8 mouse cellular contexts compared by ENCODE assay signal in the genomic region with DNA sequence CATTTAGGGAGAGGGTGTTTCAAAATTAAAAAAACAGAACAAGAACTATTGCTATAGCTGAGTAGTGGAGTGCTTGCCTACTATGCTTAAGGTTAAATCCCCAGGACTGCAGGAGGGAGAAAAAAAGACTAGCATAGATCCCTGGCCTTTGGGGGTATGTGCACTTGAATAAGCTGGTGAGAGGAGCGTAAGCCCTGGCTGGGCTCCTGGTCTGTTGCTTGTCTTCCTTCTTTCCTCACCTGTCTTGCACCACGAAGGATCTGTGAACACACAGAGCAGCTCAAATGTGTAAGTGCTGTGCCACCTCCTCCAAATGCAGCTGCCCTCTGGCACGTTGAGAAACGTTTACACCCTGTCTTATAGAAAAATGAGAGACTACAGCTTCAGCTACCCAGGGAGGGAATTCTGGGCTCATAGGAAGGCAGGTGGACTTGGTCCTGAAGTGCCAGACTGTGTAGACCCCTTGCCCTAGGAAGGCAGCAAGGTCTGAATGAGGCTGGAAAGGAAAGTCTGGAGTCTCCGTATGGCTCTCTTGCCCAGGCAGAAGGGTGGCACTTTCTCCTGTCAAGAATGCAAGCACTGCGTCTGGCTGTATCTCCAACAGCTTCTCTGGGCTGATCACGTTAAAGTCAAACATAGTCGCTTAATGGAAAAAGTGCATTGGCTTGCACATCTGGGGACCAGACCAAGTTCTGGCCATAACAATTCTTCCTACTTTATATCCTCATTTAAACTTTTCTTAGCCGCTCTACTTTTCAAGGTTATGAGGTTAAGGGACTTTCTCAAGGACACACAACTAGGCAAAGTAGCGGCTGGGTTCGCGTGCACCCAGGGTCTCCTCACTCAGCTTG. TPM values are rescaled to one million over a fixed set of nuclear protein-coding genes. Genes with fewer than 3 reads are reported as not detected.
DNase-seq lines count a peak whose midpoint lies in the region; ATAC-seq and TF ChIP-seq lines count a peak whose summit lies in the region.

No protein-coding gene starts in this region.

- H3K27ac ChIP-seq in testis, adult 2 months (ENCODE audit: control insufficient read depth, insufficient read depth, low read depth, low read length), result peak overlapping the region; percentile 7; the same call in 1 of the 2 replicates
- H3K27ac ChIP-seq in hindbrain, embryonic 10.5 days, result peak overlapping the region; percentile 95
- peak overlapping the region; percentile 29 for H3K27ac ChIP-seq in liver, embryonic 15.5 days (replicated peaks)

- TF ChIP-seq CTCF in testis, adult 2 months (IDR thresholded peaks at IDR 0.05; ENCODE audit: control insufficient read depth, insufficient read depth, insufficient replicate concordance, low read depth, low read length), result no peak

- ATAC-seq in cerebellum, adult (ENCODE audit: insufficient number of reproducible peaks, low FRiP score, low TSS enrichment), result no peak
- no peak for ATAC-seq in liver, embryonic 15.5 days (ENCODE audit: insufficient read depth)

- H3K36me3 ChIP-seq in testis, adult 2 months (ENCODE audit: control insufficient read depth, insufficient read depth, low read length), result no peaks in the 10 kb centered on the region
- H3K36me3 ChIP-seq in hindbrain, embryonic 10.5 days, result no peaks in the 10 kb centered on the region
- no peaks in the 10 kb centered on the region for H3K36me3 ChIP-seq in liver, embryonic 15.5 days (replicated peaks)

- H3K27me3 ChIP-seq in testis, adult 2 months (ENCODE audit: control insufficient read depth, insufficient read depth, low read length), result no peaks in the 10 kb centered on the region
- H3K27me3 ChIP-seq in hindbrain, embryonic 10.5 days (ENCODE audit: insufficient read depth, poor library complexity, severe bottlenecking), result no peaks in the 10 kb centered on the region; the same call in 1 of the 2 replicates
- H3K27me3 ChIP-seq in liver, embryonic 15.5 days, result no peaks in the 10 kb centered on the region

- peak overlapping the region; percentile 94 for H3K4me2 ChIP-seq in liver, embryonic 15.5 days

- peak overlapping the region; percentile 88 for H3K9ac ChIP-seq in liver, embryonic 15.5 days

- TF ChIP-seq POLR2A in testis, adult 2 months (IDR thresholded peaks at IDR 0.05; ENCODE audit: control insufficient read depth, low read depth, low read length), result no peak

- 18% methylated on average over 12 of the region's 12 CpGs for WGBS in hindbrain, embryonic 10.5 days
- 31% methylated on average over 12 of the region's 12 CpGs for WGBS in liver, embryonic 15.5 days (ENCODE audit: insufficient replicate concordance)

- H3K4me3 ChIP-seq in testis, adult 2 months (ENCODE audit: control insufficient read depth, low read depth, low read length), result peak overlapping the region; percentile 92
- H3K4me3 ChIP-seq in hindbrain, embryonic 10.5 days, result peak overlapping the region; percentile 97
- peak overlapping the region; percentile 85 for H3K4me3 ChIP-seq in liver, embryonic 15.5 days (replicated peaks)

- peak; percentile 21 for DNase-seq in cerebellum, adult 8-10 months
- no peak for DNase-seq in testis, postnatal 14 days (ENCODE audit: low spot score)
- no peak for DNase-seq in hindbrain, embryonic 10.5 days (ENCODE audit: low spot score)
- no peak for DNase-seq in urinary bladder, postnatal 25 days (ENCODE audit: low spot score)
- DNase-seq in right cerebral cortex, postnatal 4 days, result no peak

- H3K4me1 ChIP-seq in testis, adult 2 months (ENCODE audit: control insufficient read depth, insufficient read depth, low read length), result peaks cover 7% of the 10 kb centered on the region
- peaks cover 27% of the 10 kb centered on the region for H3K4me1 ChIP-seq in hindbrain, embryonic 10.5 days (replicated peaks)
- peaks cover 33% of the 10 kb centered on the region for H3K4me1 ChIP-seq in liver, embryonic 15.5 days (replicated peaks)

- H3K9me3 ChIP-seq in hindbrain, embryonic 10.5 days, result no peaks in the 10 kb centered on the region
- H3K9me3 ChIP-seq in liver, embryonic 15.5 days (replicated peaks), result no peaks in the 10 kb centered on the region

RNA-seq across cellular contexts. Expression of a gene that starts 0.7 kb away (rescaled TPM):
- polyA plus RNA-seq in testis, adult 2 months (2012; rRNA removed), result 2.8 and 3.4 TPM in 2 replicates
- 32.5 and 41.7 TPM in 2 replicates for polyA plus RNA-seq in hindbrain, embryonic 10.5 days (2016; fragmentation: Nextera tagmentation; extraction: Ambion mirVana)
- polyA plus RNA-seq in liver, embryonic 15.5 days (2015; fragmentation: Nextera tagmentation; extraction: Ambion mirVana), result 13.0 and 13.1 TPM in 2 replicates

RNA-seq across cellular contexts. Expression of a gene that starts 31.5 kb away (rescaled TPM):
- polyA plus RNA-seq in testis, adult 2 months (2012; rRNA removed), result 0.13 and 0.16 TPM in 2 replicates
- polyA plus RNA-seq in hindbrain, embryonic 10.5 days (2016; fragmentation: Nextera tagmentation; extraction: Ambion mirVana), result not detected in 2 replicates
- 0.47 and 0.77 TPM in 2 replicates for polyA plus RNA-seq in liver, embryonic 15.5 days (2015; fragmentation: Nextera tagmentation; extraction: Ambion mirVana)

Comparison
In these comparisons a context has a peak if more than half of its experiments do, and no peak if none do; other contexts are left out.
1. H3K27ac ChIP-seq: peak in every context shown above with its lines; median percentile 95 in hindbrain, embryonic 10.5 days; 29 in liver, embryonic 15.5 days; 7 in testis, adult 2 months.